Mouse (Mus musculus) layer of hippocampus, postnatal 25 days (tissue): Measurements from ENCODE around the gene Tusc1. TPM values are rescaled to one million over a fixed set of nuclear protein-coding genes. Genes with fewer than 3 reads are reported as not detected.

ENCODE experiments used
- DNase-seq, 2 experiments: peaks; one replicate each; pipeline ENCODE4 v3.0.0; 2022; ENCODE audit warnings: mixed read lengths in 2 of 2, low spot score in 1 of 2; ENCODE audit errors: extremely low spot score in 1 of 2
- total RNA-seq, 2 experiments: library from RNA; stranded (reverse); gene quantifications; 2 replicates each; pipeline ENCODE4 v1.2.3; 2021

The Tusc1 gene
- 10 to 100 TPM; 13.9 to 15.2 TPM for total RNA-seq

GRCm38 (mm10) chr4:93335118-93336003, at the start of gene Tusc1:
TSS of gene Tusc1 (minus strand) at chr4:93335511.
- DNase-seq, result peak; percentile 62 to 74

GRCm38 (mm10) chr4:93352930-93353329, 17.6 kb upstream of the Tusc1 start:
- DNase-seq, result no peak

- no peak for DNase-seq
Observed at GRCm38 (mm10) chr4:93344357-93344756, 9.0 kb upstream of the Tusc1 start.

GRCm38 (mm10) chr4:93341568-93341967, 6.3 kb upstream of the Tusc1 start:
- DNase-seq, result no peak

GRCm38 (mm10) chr4:93337977-93338376, 2.7 kb upstream of the Tusc1 start:
- DNase-seq, result no peak

DNA sequence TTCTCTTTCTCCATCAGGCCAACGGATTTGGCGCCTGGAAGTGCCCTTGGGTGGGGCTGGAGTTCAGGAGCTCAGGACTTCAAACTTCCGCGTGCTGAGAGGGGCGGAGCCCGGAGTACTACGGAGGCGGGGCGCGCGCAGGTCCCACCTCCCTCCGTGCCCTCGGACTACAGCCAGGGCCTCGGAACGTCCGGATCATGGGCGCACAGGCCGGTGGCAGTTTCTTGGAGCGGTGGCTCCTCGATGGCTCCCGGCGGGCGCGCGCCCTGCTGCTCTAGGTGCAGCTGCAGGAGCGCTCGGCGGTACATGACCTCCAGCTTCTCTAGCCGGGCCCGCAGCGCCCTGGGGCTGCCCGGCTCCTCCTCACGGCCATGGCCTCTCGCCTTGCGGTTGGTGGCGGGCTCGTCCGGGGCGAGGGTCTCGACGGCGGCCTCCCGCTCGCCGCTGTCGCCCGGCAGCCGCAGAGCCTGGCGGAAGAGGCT, 634 bp downstream of the Tusc1 start:
- peak; percentile 56 to 67 for DNase-seq

DNA sequence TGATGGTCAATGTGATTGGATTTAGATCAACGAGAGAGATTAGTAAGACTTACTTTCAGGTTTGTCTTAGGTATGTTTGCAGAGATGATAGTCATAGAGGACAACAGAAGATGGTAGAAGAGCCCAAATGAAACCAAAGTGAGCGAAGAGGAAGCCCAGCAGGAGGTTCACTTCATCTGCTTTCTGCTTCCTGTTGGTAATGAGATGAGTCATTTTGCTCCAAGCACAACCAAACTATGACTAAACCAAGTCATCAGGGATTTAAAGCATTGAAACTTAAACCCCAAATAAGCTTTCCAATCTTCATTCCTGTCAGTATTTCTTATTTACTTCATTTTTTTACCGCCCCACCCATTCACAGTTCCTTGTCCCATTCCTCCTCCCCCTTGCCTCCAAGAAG, 27.8 kb downstream of the Tusc1 start:
- DNase-seq, result no peak

DNA sequence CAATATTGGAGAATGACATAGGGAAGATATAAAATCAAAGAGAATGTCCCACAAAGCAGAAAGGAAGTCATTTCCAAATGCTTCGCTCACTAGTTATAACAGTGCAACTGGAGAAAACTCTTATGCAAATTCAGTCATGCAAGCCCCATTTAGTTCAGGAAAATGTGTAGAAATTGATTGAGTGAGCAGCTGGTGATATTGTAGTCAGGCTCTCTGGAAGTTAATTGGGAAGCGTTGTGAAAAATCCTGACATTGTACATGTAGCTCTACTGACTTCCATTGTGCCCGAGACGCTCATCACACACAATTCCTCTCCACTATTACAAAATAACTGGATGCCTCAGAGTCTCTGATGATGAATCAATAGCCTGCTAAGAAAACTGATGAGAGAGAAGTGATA, 49.2 kb downstream of the Tusc1 start:
- no peak for DNase-seq
